Mouse (Mus musculus) lung, postnatal 0 days (tissue): ENCODE results near the gene Gpr149. TPM values are rescaled to one million over a fixed set of nuclear protein-coding genes. Genes with fewer than 3 reads are reported as not detected.

Experiments used
- ATAC-seq: fragments of 200-750 bp; cut with Nextera tagmentation; 2 replicates; pipeline ENCODE4 v1.8.0; 2017; ENCODE audit warnings: moderate library complexity
- DNase-seq: peaks from one replicate; pipeline ENCODE4 v3.0.0-alpha.2; 2016; ENCODE audit warnings: low spot score
- H3K27ac ChIP-seq: fragments of 300-500 bp; sonication (generic); 2 replicates; pipeline ENCODE4 v1.5.1; 2014; ENCODE audit warnings: antibody characterized with exemption, mild to moderate bottlenecking, low read length, mixed read lengths
- H3K27me3 ChIP-seq: fragments of 300-500 bp; sonication (generic); replicated peaks from 2 replicates; pipeline ENCODE4 v1.6.1; 2014; ENCODE audit warnings: low read length, mixed read lengths; ENCODE audit not compliant: insufficient read depth
- H3K36me3 ChIP-seq: fragments of 300-500 bp; sonication (generic); 2 replicates; pipeline ENCODE4 v1.6.1; 2014; ENCODE audit warnings: low read length, mixed read lengths; ENCODE audit not compliant: insufficient read depth
- H3K4me1 ChIP-seq: fragments of 300-500 bp; sonication (generic); 2 replicates; pipeline ENCODE4 v1.6.1; 2014; ENCODE audit warnings: antibody characterized with exemption, low read depth, low read length, mixed read lengths; ENCODE audit not compliant: insufficient read depth
- H3K4me2 ChIP-seq: fragments of 300-500 bp; sonication (generic); replicated peaks from 2 replicates; pipeline ENCODE4 v1.6.1; 2014; ENCODE audit warnings: low read depth, mild to moderate bottlenecking, low read length, moderate library complexity, mixed read lengths
- H3K4me3 ChIP-seq: fragments of 300-500 bp; sonication (generic); 2 replicates; pipeline ENCODE4 v1.5.1; 2014; ENCODE audit warnings: low read depth, low read length
- H3K9ac ChIP-seq: fragments of 300-500 bp; sonication (generic); replicated peaks from 2 replicates; pipeline ENCODE4 v1.6.1; 2014; ENCODE audit warnings: low read depth, mild to moderate bottlenecking
- H3K9me3 ChIP-seq: fragments of 300-500 bp; sonication (generic); 2 replicates; pipeline ENCODE4 v1.6.1; 2016; ENCODE audit warnings: low read length, mixed read lengths
- CTCF ChIP-seq: IDR thresholded peaks from 2 replicates; pipeline ENCODE4 v1.5.1; 2016; ENCODE audit warnings: antibody characterized with exemption, mild to moderate bottlenecking
- EP300 ChIP-seq: IDR thresholded peaks from 2 replicates; pipeline ENCODE4 v1.6.1; 2016; ENCODE audit warnings: antibody characterized with exemption, mild to moderate bottlenecking, control low read depth
- WGBS: fragments of 180-500 bp; shearing (Covaris S2); extraction: QIAGEN DNeasy Blood & Tissue Kit; methylation state at CpG from one replicate; pipeline ENCODE4 v1.1.7; 2014; 5-methylcytosine and 5-hydroxymethylcytosine counted together
- polyA plus RNA-seq: library from polyadenylated mRNA; unstranded; fragments of >200 nt; fragmentation: Nextera tagmentation; extraction: Ambion mirVana; gene quantifications from 2 replicates; pipeline ENCODE4 v1.2.1, GENCODE M21; 2015

Gene Gpr149
- not detected in 2 replicates for polyA plus RNA-seq

DNA sequence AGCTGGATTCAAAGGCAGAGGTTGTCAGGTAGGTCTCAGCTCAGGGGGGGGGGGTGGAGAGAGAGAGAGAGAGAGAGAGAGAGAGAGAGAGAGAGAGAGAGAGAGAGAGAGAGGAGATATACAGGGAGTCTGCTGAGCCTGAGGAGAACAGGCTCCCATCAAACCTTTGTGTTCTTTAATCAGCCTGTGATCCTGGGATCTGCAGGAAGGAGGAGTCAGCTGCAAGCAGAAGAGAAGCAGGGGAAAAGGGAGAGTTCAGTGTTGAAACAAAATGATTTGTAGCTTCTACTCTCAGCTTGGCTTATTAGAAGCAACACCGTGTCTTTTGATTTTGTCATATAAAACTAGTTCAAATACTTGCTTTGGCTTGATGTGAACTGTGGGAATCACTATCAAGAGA is at the start of gene Gpr149:
Gene Gpr149 (minus strand): TSS at position 168 of the 400 bp plus-strand sequence.
- 57% methylated on average over 1 of the region's 1 CpGs for WGBS
- H3K4me3 ChIP-seq = no peak within 1 kb of the TSS
- H3K4me1 ChIP-seq = no peaks in the 10 kb centered on the region
- no peaks in the 10 kb centered on the region for H3K27me3 ChIP-seq
- ATAC-seq = no peak
- peak within 1 kb of the TSS; percentile 37; the same call in 1 of the 2 replicates for H3K4me2 ChIP-seq
- no peak within 1 kb of the TSS for H3K27ac ChIP-seq
- no peaks in the 10 kb centered on the region for H3K36me3 ChIP-seq
- no peaks in the 10 kb centered on the region for H3K9me3 ChIP-seq
- TF ChIP-seq EP300 (no peak), CTCF (no peak)
- H3K9ac ChIP-seq = no peak within 1 kb of the TSS
- DNase-seq = no peak

DNA sequence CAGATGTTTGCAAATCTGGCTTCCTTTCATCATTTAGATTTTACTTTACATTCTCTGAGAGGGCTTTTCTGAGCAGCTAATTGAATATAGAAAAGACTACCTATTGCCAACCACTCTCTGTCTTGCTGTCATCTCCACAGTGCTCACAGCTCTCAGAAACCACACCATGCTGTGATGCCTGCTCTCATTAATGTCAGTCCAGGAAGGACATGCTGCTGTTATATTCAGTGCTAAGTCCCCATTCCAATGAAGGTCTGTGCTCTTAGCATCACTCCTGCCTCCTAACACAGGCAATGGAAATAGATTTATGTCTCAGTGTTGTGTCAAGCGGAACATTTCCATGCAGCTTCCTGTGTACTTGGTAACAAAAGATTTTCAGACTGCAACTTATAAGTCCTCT is 45.6 kb upstream of the Gpr149 start:
- TF ChIP-seq EP300 = no peak
- TF ChIP-seq CTCF = no peak
- DNase-seq (no peak), ATAC-seq (no peak)
- Histone ChIP-seq H3K4me2 (no peak overlapping the region), H3K9ac (no peak overlapping the region), H3K9me3 (no peaks in the 10 kb centered on the region), H3K4me3 (no peak overlapping the region), H3K36me3 (no peaks in the 10 kb centered on the region), H3K27me3 (no peaks in the 10 kb centered on the region), H3K27ac (no peak overlapping the region), H3K4me1 (no peaks in the 10 kb centered on the region)
- 92% methylated on average over 1 of the region's 1 CpGs for WGBS

DNA sequence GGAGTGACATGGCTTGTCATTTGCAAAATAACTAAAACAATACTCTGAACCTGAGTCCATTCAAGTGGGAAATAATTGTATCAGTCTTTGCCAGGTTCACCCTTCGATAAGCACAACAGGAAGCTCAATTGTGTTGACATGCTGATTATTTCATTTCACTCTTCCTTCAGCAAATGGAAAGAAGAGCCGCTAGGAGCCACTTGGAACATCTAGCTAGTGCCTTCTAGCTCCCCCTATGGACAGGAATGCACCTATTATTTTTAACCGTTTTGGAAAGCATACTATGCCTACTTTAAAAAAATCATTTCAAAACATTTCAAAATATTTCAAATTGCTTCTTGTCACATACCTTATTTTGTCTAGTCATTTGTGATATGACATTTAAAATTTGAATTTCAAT is 5.9 kb upstream of the Gpr149 start:
- WGBS = 53% methylated on average over 3 of the region's 3 CpGs
- no peak overlapping the region for H3K4me3 ChIP-seq
- H3K36me3 ChIP-seq = no peaks in the 10 kb centered on the region
- TF ChIP-seq CTCF = no peak
- no peak for TF ChIP-seq EP300
- no peak overlapping the region for H3K9ac ChIP-seq
- H3K27ac ChIP-seq = no peak overlapping the region
- no peaks in the 10 kb centered on the region for H3K9me3 ChIP-seq
- DNase-seq (no peak), ATAC-seq (no peak)
- H3K4me1 ChIP-seq = no peaks in the 10 kb centered on the region
- no peak overlapping the region for H3K4me2 ChIP-seq
- H3K27me3 ChIP-seq = no peaks in the 10 kb centered on the region

DNA sequence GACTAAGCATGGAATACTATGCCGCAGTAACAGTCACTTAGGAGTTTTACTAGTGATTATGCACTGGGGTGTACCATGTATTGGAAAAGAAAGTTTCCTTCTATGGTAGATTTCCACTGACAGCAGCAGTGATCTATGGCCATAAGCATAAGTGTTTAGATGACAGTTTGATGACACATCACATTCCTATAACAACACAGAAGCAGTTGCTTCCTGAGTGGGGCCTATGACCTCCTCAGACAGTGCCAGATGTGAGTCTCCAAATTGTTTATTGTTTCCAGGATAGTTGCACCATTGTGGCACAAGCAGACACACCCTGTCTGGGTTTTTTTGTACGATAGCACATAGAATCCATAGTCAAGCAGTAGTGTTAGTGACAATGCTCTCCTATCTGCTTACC is 991 bp upstream of the Gpr149 start:
- Histone ChIP-seq H3K4me1 (no peaks in the 10 kb centered on the region), H3K9me3 (no peaks in the 10 kb centered on the region), H3K4me3 (no peak overlapping the region), H3K9ac (no peak overlapping the region), H3K4me2 (no peak overlapping the region), H3K36me3 (no peaks in the 10 kb centered on the region), H3K27me3 (no peaks in the 10 kb centered on the region), H3K27ac (no peak overlapping the region)
- WGBS = 70% methylated on average over 2 of the region's 2 CpGs
- no peak for ATAC-seq
- no peak for DNase-seq
- no peak for TF ChIP-seq EP300
- no peak for TF ChIP-seq CTCF

DNA sequence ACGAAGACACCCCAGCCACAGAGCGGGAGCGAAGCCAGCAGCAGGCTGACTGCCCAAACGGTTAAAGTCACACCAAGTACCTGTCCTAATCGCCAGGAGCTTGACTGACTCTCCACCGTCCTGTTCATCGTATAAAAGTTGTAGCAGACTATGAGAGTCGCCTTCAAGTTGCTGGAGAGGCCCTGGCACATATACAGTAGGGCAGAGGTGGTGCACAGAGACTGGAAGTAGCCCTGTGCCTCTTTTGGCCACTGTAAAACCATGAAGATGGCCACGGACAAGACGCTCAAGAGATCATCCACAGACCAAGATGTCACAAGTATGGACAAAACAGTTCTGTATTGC is 921 bp downstream of the Gpr149 start:
- ATAC-seq (no peak), DNase-seq (no peak)
- WGBS = 17% methylated on average over 10 of the region's 10 CpGs
- H3K36me3 ChIP-seq = no peaks in the 10 kb centered on the region
- no peaks in the 10 kb centered on the region for H3K9me3 ChIP-seq
- H3K9ac ChIP-seq = no peak overlapping the region
- no peak overlapping the region for H3K4me3 ChIP-seq
- peak overlapping the region; percentile 37 for H3K4me2 ChIP-seq
- TF ChIP-seq CTCF (no peak), EP300 (no peak)
- H3K27me3 ChIP-seq = no peaks in the 10 kb centered on the region
- no peak overlapping the region for H3K27ac ChIP-seq
- no peaks in the 10 kb centered on the region for H3K4me1 ChIP-seq

DNA sequence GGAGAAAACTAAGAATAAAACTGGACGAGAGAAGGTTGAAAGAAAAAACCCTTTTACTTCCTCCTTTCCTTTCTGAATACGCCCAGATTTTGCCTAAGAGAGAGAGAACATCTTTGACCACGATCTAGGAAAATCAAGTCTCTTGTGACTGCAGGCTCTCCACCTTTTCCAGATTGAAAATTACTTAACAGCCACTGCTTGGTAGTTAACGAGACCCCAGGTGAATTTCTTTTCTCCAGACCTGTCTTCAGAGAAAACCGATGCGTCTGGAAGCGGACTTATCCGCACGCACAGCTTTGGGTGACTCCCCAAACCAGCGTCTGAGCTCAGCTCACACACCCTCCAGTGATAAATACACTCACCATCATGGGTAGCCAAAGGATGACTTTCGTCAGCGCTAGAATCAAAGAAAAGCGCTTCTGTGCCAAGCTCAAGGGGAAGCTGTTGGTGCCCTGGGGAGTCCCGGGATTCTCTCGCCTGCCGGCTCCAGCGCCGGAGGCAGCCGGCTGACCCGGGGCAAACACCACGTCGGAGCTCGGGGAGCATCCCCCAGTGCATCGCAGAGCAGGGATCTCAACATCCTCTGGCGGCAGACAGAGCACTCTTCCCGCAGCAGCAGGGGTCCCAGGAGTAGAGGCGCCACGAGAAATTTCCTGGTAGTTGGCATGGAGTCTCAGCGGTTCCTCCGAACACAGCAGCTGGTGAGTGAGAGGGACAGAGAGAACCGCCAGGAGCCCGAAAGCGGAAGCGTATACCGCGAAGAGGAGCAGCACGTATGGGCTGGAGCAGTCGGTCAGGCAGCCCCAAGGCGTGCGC is 1.5 kb downstream of the Gpr149 start:
- TF ChIP-seq EP300 (no peak), CTCF (no peak)
- H3K9ac ChIP-seq = no peak overlapping the region
- no peak overlapping the region for H3K4me3 ChIP-seq

More for the DNA sequence above, 1.5 kb downstream of the Gpr149 start:
- H3K4me1 ChIP-seq = no peaks in the 10 kb centered on the region
- under 1% methylated on average over 40 of the region's 40 CpGs for WGBS
- DNase-seq (no peak), ATAC-seq (no peak)
- no peaks in the 10 kb centered on the region for H3K27me3 ChIP-seq
- H3K9me3 ChIP-seq = no peaks in the 10 kb centered on the region
- H3K36me3 ChIP-seq = no peaks in the 10 kb centered on the region
- no peak overlapping the region for H3K27ac ChIP-seq
- H3K4me2 ChIP-seq = peak overlapping the region; percentile 37
